Mouse (Mus musculus): ENCODE data around the gene Man2a2. TPM values are rescaled to one million over a fixed set of nuclear protein-coding genes. Genes with fewer than 3 reads are reported as not detected.
A peak's percentile ranks its signal among the peaks of the same experiment; 100 is the strongest.

The Man2a2 gene
- polyA plus RNA-seq, 1 experiment from 2014 or later = 21.6 TPM

DNA sequence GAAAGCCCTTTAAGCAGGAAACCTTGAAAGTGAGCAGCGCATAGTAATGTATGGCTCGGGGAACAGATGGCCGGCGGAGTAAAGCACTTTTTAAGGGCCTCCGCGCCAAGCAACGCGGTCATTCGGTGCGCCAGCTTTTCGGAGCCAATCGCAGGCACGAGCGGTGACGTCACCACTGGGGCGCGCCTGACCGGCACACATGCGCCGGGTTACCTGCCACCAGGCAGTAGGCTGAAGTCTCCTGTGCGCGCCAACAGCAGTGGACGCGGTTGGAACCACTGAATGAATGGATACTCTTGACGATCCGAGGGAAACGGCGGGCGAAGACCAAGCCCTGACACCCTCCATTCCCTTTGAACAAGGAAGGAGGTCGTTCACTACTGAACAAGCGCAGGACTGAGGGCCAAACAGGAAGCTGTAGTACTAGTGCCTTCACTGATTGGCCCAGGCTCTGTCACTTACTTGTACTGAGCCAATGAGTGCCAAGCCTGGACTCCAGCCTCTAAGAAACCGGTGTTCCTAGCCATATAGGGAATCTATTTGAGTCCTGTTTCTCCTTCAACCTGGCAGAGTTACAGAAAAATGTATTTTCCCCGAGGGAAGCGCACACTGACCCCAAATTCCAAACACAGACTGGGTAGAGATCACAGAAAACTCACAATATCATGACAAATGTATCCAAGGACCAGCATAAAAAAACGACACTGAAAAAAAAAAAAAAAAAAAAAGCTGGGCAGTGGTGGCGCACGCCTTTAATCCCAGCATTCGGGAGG, 46.9 kb downstream of the Man2a2 start, which contains the start of gene Rccd1:
Gene Rccd1, minus strand, starts transcription at position 412 of the 773 bp plus-strand sequence.
- WGBS = 1% methylated on average over 38 of the region's 38 CpGs
- peak within 1 kb of the TSS; percentile 59 for H3K9ac ChIP-seq
- H3K36me3 ChIP-seq (replicated peaks; ENCODE audit: control insufficient read depth, insufficient read depth) = peaks cover 55% of the 10 kb centered on the region

DNA sequence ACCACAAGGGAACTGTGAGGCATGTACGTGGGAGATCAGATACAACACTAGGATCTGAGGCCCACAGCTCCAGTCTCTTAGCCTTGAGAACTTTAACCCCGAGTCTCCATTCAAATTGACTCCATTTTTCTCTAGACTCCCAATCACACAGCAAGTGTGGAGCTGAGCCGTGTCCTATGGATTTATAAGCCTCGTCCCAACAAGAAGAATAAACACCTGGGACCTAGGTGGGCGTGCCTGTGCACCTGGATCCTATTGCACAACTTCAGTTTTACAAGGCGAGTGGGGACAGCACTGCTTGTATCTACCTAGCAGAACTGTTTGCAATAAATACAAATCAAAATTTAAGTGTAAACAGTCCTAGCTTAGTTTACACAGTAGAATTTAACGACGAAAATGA, 47.8 kb downstream of the Man2a2 start:
- H3K4me1 ChIP-seq (replicated peaks; ENCODE audit: control insufficient read depth, insufficient read depth, low read length) = peaks cover 12% of the 10 kb centered on the region
- H3K4me2 ChIP-seq (replicated peaks) = peak overlapping the region; percentile 65
- WGBS = 24% methylated on average over 8 of the region's 8 CpGs
- H3K9me3 ChIP-seq (ENCODE audit: control insufficient read depth, low read length) = no peaks in the 10 kb centered on the region
- peak overlapping the region; percentile 59 for H3K9ac ChIP-seq
- no peaks in the 10 kb centered on the region for H3K27me3 ChIP-seq (ENCODE audit: control insufficient read depth, insufficient read depth, low read length)
- no peak overlapping the region; the same call in 1 of the 2 replicates for H3K27ac ChIP-seq
- H3K36me3 ChIP-seq (replicated peaks; ENCODE audit: control insufficient read depth, insufficient read depth) = peaks cover 55% of the 10 kb centered on the region
- H3K4me3 ChIP-seq (replicated peaks; ENCODE audit: low read length) = peak overlapping the region; percentile 46
- no peak for DNase-seq (ENCODE audit: low spot score)
- ATAC-seq (ENCODE audit: low FRiP score) = no peak

More for the DNA sequence above, 46.9 kb downstream of the Man2a2 start, which contains the start of gene Rccd1:
- DNase-seq (ENCODE audit: low spot score) (peak; percentile 96), ATAC-seq (ENCODE audit: low FRiP score) (peak; percentile 99)
- no peaks in the 10 kb centered on the region for H3K9me3 ChIP-seq (ENCODE audit: control insufficient read depth, low read length)
- H3K27ac ChIP-seq = peak within 1 kb of the TSS; percentile 84
- H3K27me3 ChIP-seq (ENCODE audit: control insufficient read depth, insufficient read depth, low read length) = no peaks in the 10 kb centered on the region
- peak within 1 kb of the TSS; percentile 46 for H3K4me3 ChIP-seq (replicated peaks; ENCODE audit: low read length)
- peak within 1 kb of the TSS; percentile 65 for H3K4me2 ChIP-seq (replicated peaks)
- peaks cover 12% of the 10 kb centered on the region for H3K4me1 ChIP-seq (replicated peaks; ENCODE audit: control insufficient read depth, insufficient read depth, low read length)

DNA sequence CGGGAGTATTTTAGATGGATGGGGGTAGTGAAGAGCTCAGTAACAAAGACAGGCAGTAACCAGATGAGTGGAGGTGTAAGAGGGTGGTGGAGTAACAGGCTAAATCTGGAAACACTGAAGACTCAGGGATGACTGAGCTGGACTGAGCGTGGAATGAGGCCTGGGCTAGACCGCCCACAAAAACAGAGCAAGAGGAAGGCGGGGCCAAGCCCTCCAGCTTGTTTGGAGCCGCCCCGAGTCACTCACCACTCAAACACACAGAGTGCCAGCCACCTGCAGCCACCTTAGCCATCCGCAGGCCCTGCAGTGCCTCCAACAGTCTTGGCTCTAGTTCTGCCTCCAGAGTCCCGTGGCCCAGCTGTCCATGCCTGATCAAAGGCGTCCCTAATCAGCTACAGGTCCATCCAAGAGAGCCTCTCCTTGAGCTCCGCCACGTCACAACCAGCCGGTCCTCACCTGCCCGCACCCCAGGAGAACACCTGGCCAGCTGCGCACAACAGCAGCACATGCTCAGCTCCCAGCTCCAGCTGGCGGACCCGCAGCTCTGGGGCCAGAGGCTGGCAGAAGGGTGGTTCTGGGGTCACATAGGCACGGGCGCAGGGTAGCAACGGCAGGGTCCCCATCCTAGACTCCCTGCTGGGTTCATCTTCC, 51.2 kb downstream of the Man2a2 start:
- WGBS = 86% methylated on average over 19 of the region's 19 CpGs
- H3K9me3 ChIP-seq (ENCODE audit: control insufficient read depth, low read length) = no peaks in the 10 kb centered on the region
- no peak for DNase-seq (ENCODE audit: low spot score)

GRCm38 (mm10) chr7:80318670-80319069, 52.5 kb downstream of the Man2a2 start:
- Histone ChIP-seq H3K4me3 (replicated peaks; ENCODE audit: low read length) (no peak overlapping the region), H3K9me3 (ENCODE audit: control insufficient read depth, low read length) (no peaks in the 10 kb centered on the region), H3K4me1 (replicated peaks; ENCODE audit: control insufficient read depth, insufficient read depth, low read length) (peaks cover 12% of the 10 kb centered on the region), H3K4me2 (replicated peaks) (no peak overlapping the region), H3K27me3 (ENCODE audit: control insufficient read depth, insufficient read depth, low read length) (no peaks in the 10 kb centered on the region), H3K36me3 (replicated peaks; ENCODE audit: control insufficient read depth, insufficient read depth) (peaks cover 53% of the 10 kb centered on the region), H3K27ac (no peak overlapping the region), H3K9ac (no peak overlapping the region)
- ATAC-seq (ENCODE audit: low FRiP score) (no peak), DNase-seq (ENCODE audit: low spot score) (no peak)
- 89% methylated on average over 4 of the region's 4 CpGs for WGBS

More for the DNA sequence above, 51.2 kb downstream of the Man2a2 start:
- Histone ChIP-seq H3K4me2 (replicated peaks) (no peak overlapping the region), H3K27ac (no peak overlapping the region), H3K4me3 (replicated peaks; ENCODE audit: low read length) (no peak overlapping the region), H3K36me3 (replicated peaks; ENCODE audit: control insufficient read depth, insufficient read depth) (peaks cover 43% of the 10 kb centered on the region), H3K9ac (no peak overlapping the region), H3K27me3 (ENCODE audit: control insufficient read depth, insufficient read depth, low read length) (no peaks in the 10 kb centered on the region), H3K4me1 (replicated peaks; ENCODE audit: control insufficient read depth, insufficient read depth, low read length) (peaks cover 12% of the 10 kb centered on the region)
- no peak for ATAC-seq (ENCODE audit: low FRiP score)

DNA sequence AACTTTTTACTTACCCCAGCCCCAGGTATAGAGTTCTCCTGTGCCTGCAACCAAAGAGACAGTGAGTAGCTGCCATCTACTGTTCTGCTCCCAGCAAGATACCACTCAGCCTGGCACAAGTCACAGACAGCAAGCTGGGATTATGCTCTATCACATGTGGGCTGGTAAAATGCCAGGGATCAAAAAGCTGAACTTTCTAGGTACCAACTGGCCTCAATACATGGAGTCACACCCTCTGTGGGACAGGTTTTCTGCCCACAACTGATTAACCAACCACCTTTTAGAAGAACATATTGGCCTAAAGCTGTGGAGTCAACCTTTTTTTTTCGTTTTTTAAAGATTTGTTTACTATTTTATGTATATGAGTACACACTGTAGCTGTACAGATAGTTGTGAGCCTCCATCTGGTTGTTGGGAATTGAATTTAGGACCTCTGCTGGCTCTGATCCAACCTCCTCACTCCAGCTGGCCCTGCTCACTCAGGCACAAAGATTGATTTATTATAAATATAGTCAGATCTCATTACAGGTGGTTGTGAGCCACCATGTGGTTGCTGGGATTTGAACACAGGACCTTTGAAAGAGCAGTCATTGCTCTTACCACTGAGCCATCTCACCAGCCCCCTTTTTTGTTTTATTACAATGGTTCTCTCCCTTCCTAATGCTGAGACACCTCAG, 53.6 kb downstream of the Man2a2 start:
- DNase-seq (ENCODE audit: low spot score) (no peak), ATAC-seq (ENCODE audit: low FRiP score) (no peak)
- no peak overlapping the region for H3K4me2 ChIP-seq (replicated peaks)
- no peak overlapping the region for H3K4me3 ChIP-seq (replicated peaks; ENCODE audit: low read length)
- H3K27ac ChIP-seq = no peak overlapping the region
- no peak overlapping the region for H3K9ac ChIP-seq
- 0 out of 2 replicates have a peak, but pooled peaks cover 3% of the 10 kb centered on the region for H3K4me1 ChIP-seq (replicated peaks; ENCODE audit: control insufficient read depth, insufficient read depth, low read length)
- no peaks in the 10 kb centered on the region for H3K27me3 ChIP-seq (ENCODE audit: control insufficient read depth, insufficient read depth, low read length)
- H3K36me3 ChIP-seq (replicated peaks; ENCODE audit: control insufficient read depth, insufficient read depth) = peaks cover 63% of the 10 kb centered on the region
- 74% methylated on average over 1 of the region's 1 CpGs for WGBS
- H3K9me3 ChIP-seq (ENCODE audit: control insufficient read depth, low read length) = no peaks in the 10 kb centered on the region

GRCm38 (mm10) chr7:80315733-80316132, 55.4 kb downstream of the Man2a2 start:
- no peaks in the 10 kb centered on the region for H3K27me3 ChIP-seq (ENCODE audit: control insufficient read depth, insufficient read depth, low read length)
- no peak overlapping the region for H3K4me2 ChIP-seq (replicated peaks)
- H3K4me3 ChIP-seq (replicated peaks; ENCODE audit: low read length) = no peak overlapping the region
- H3K36me3 ChIP-seq (replicated peaks; ENCODE audit: control insufficient read depth, insufficient read depth) = peaks cover 73% of the 10 kb centered on the region
- no peak overlapping the region for H3K27ac ChIP-seq
- no peak for DNase-seq (ENCODE audit: low spot score)
- H3K4me1 ChIP-seq (replicated peaks; ENCODE audit: control insufficient read depth, insufficient read depth, low read length) = no peaks in the 10 kb centered on the region
- 92% methylated on average over 2 of the region's 2 CpGs for WGBS
- ATAC-seq (ENCODE audit: low FRiP score) = no peak
- no peaks in the 10 kb centered on the region for H3K9me3 ChIP-seq (ENCODE audit: control insufficient read depth, low read length)
- H3K9ac ChIP-seq = no peak overlapping the region

GRCm38 (mm10) chr7:80310771-80311170, 60.4 kb downstream of the Man2a2 start:
- WGBS = 92% methylated on average over 7 of the region's 7 CpGs
- Histone ChIP-seq H3K4me2 (replicated peaks) (no peak overlapping the region), H3K4me3 (replicated peaks; ENCODE audit: low read length) (no peak overlapping the region), H3K27me3 (ENCODE audit: control insufficient read depth, insufficient read depth, low read length) (no peaks in the 10 kb centered on the region), H3K36me3 (replicated peaks; ENCODE audit: control insufficient read depth, insufficient read depth) (peaks cover 50% of the 10 kb centered on the region), H3K9me3 (ENCODE audit: control insufficient read depth, low read length) (no peaks in the 10 kb centered on the region), H3K4me1 (replicated peaks; ENCODE audit: control insufficient read depth, insufficient read depth, low read length) (no peaks in the 10 kb centered on the region), H3K9ac (no peak overlapping the region), H3K27ac (no peak overlapping the region)
- DNase-seq (ENCODE audit: low spot score) (no peak), ATAC-seq (ENCODE audit: low FRiP score) (no peak)

GRCm38 (mm10) chr7:80307766-80308165, 63.4 kb downstream of the Man2a2 start:
- no peaks in the 10 kb centered on the region for H3K27me3 ChIP-seq (ENCODE audit: control insufficient read depth, insufficient read depth, low read length)
- no peak overlapping the region for H3K4me2 ChIP-seq (replicated peaks)
- no peak overlapping the region for H3K9ac ChIP-seq
- no peak overlapping the region for H3K27ac ChIP-seq
- no peak overlapping the region for H3K4me3 ChIP-seq (replicated peaks; ENCODE audit: low read length)
- 88% methylated on average over 3 of the region's 3 CpGs for WGBS
- no peak for DNase-seq (ENCODE audit: low spot score)
- ATAC-seq (ENCODE audit: low FRiP score) = no peak
- H3K9me3 ChIP-seq (ENCODE audit: control insufficient read depth, low read length) = no peaks in the 10 kb centered on the region
- H3K36me3 ChIP-seq (replicated peaks; ENCODE audit: control insufficient read depth, insufficient read depth) = peaks cover 38% of the 10 kb centered on the region
- no peaks in the 10 kb centered on the region for H3K4me1 ChIP-seq (replicated peaks; ENCODE audit: control insufficient read depth, insufficient read depth, low read length)

- Histone ChIP-seq H3K4me1 (replicated peaks; ENCODE audit: control insufficient read depth, insufficient read depth, low read length) (no peaks in the 10 kb centered on the region), H3K27ac (no peak overlapping the region), H3K9ac (no peak overlapping the region), H3K9me3 (ENCODE audit: control insufficient read depth, low read length) (no peaks in the 10 kb centered on the region), H3K4me2 (replicated peaks) (no peak overlapping the region), H3K36me3 (replicated peaks; ENCODE audit: control insufficient read depth, insufficient read depth) (peaks cover 28% of the 10 kb centered on the region), H3K4me3 (replicated peaks; ENCODE audit: low read length) (no peak overlapping the region), H3K27me3 (ENCODE audit: control insufficient read depth, insufficient read depth, low read length) (no peaks in the 10 kb centered on the region)
- WGBS = 89% methylated on average over 2 of the region's 2 CpGs
- ATAC-seq (ENCODE audit: low FRiP score) = no peak
- DNase-seq (ENCODE audit: low spot score) = no peak
Observed at GRCm38 (mm10) chr7:80301522-80301921, 69.7 kb downstream of the Man2a2 start.

Measured in hindbrain, embryonic 14.5 days (tissue).